Mouse (Mus musculus): ENCODE results near the gene Tspan14.

DNA sequence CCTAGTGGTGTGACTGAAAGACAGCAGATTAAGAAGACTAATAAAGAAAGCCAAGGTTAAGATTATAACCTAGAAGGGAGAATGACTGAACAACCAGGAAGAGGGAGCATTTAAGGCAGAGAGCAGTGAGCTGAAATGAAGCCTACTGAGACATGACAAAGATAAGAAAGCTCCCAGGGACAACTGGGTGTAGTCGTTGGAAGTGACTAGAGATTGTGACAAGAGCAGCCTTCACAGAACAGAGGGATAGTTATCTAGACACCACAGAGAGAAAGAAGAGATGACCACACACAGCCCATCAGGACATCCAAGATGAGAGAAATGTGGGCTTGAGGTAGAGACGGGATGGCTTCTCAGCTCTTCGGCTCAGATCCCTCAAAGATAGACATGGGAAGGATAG, 102.9 kb downstream of the Tspan14 start:
- TF ChIP-seq CTCF (IDR thresholded peaks at IDR 0.05; ENCODE audit: control insufficient read depth, insufficient read depth, low read length) (no peak), POLR2A (IDR thresholded peaks at IDR 0.05; ENCODE audit: borderline replicate concordance, control insufficient read depth, low read depth, low read length) (no peak)

All from bone marrow, adult 2 months (tissue).